Mouse (Mus musculus) ES-Bruce4 (cell line): ENCODE measurements around the gene Nfib.

Source experiments
- CTCF ChIP-seq: IDR thresholded peaks from one replicate; pipeline ENCODE4 v1.8.1; 2011; ENCODE audit warnings: low read depth, low read length
- EP300 ChIP-seq: IDR thresholded peaks from 2 replicates; pipeline ENCODE4 v1.6.1; 2011; ENCODE audit warnings: low read depth, low read length; ENCODE audit not compliant: insufficient read depth
- POLR2A ChIP-seq: IDR thresholded peaks from one replicate; pipeline ENCODE4 v1.8.1; 2011; ENCODE audit warnings: low read length; ENCODE audit not compliant: insufficient read depth

GRCm38 (mm10) chr4:82338481-82338880, 367.1 kb downstream of the Nfib start:
- TF ChIP-seq CTCF (no peak), EP300 (no peak), POLR2A (no peak)
